8 mouse cellular contexts compared by ENCODE assay signal in the genomic region with DNA sequence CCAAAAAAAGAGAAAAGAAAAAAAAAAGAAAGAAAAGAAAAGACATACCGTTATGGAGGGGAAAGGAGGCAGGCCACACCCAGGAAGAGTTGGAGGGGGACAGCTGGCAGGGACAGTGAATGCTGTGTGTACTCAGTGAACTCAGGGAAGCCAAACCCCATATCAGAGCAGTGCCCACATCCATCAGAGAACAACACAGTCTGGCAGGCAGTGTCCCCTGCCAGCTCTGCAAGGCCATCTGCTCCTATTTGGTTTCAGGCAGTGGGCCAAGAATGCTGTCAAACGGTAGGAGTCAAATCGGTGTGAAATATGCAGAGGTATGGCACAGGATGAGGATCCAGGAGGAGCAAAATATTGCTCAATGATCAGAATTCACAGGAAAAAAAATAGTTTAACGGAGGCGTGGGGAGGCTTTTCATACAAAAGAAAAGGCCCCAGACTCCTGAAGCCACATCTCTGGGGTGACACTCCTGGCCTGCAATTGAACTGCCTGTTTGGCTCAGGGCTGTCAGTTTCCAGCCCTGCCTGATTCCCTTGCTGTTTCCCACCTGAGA. TPM values are rescaled to one million over a fixed set of nuclear protein-coding genes. Genes with fewer than 3 reads are reported as not detected.
DNase-seq lines count a peak whose midpoint lies in the region; ATAC-seq and TF ChIP-seq lines count a peak whose summit lies in the region.

No protein-coding gene starts in this region.

- no peak for TF ChIP-seq EP300 in stomach, postnatal 0 days (optimal IDR thresholded peaks at IDR 0.05)

- 67% methylated on average over 5 of the region's 5 CpGs for WGBS in forebrain, embryonic 13.5 days
- WGBS in forebrain, embryonic 11.5 days, result 91% methylated on average over 5 of the region's 5 CpGs
- 55% methylated on average over 5 of the region's 5 CpGs for WGBS in stomach, postnatal 0 days

- H3K9ac ChIP-seq in forebrain, embryonic 13.5 days, result no peak overlapping the region
- H3K9ac ChIP-seq in forebrain, embryonic 11.5 days (ENCODE audit: low read length), result no peak overlapping the region
- no peak overlapping the region for H3K9ac ChIP-seq in stomach, postnatal 0 days (ENCODE audit: low read length)

- no peak overlapping the region for H3K4me3 ChIP-seq in forebrain, embryonic 13.5 days
- no peak overlapping the region for H3K4me3 ChIP-seq in forebrain, embryonic 11.5 days (ENCODE audit: low read depth, low read length)
- H3K4me3 ChIP-seq in stomach, postnatal 0 days (ENCODE audit: low read depth, low read length), result no peak overlapping the region

- peak; percentile 98 for ATAC-seq in forebrain, embryonic 13.5 days
- no peak for ATAC-seq in forebrain, embryonic 11.5 days (replicated peaks; ENCODE audit: low FRiP score)
- no peak for ATAC-seq in stomach, postnatal 0 days (ENCODE audit: low FRiP score, low TSS enrichment)

- peak overlapping the region; percentile 82 for H3K27ac ChIP-seq in forebrain, embryonic 13.5 days
- H3K27ac ChIP-seq in forebrain, embryonic 11.5 days (ENCODE audit: low read depth, low read length), result no peak overlapping the region
- no peak overlapping the region for H3K27ac ChIP-seq in stomach, postnatal 0 days (replicated peaks)

- TF ChIP-seq CTCF in stomach, postnatal 0 days (IDR thresholded peaks at IDR 0.05; ENCODE audit: low read depth), result no peak

- 0 out of 2 replicates have a peak, but pooled peaks cover 4% of the 10 kb centered on the region for H3K4me1 ChIP-seq in forebrain, embryonic 13.5 days
- no peaks in the 10 kb centered on the region for H3K4me1 ChIP-seq in forebrain, embryonic 11.5 days (replicated peaks; ENCODE audit: control insufficient read depth, insufficient read depth, low read length)
- no peaks in the 10 kb centered on the region for H3K4me1 ChIP-seq in stomach, postnatal 0 days (replicated peaks; ENCODE audit: control insufficient read depth, insufficient read depth)

- H3K36me3 ChIP-seq in forebrain, embryonic 13.5 days (ENCODE audit: poor library complexity, severe bottlenecking), result no peaks in the 10 kb centered on the region
- H3K36me3 ChIP-seq in forebrain, embryonic 11.5 days (ENCODE audit: control insufficient read depth, insufficient read depth, low read length), result no peaks in the 10 kb centered on the region
- H3K36me3 ChIP-seq in stomach, postnatal 0 days (ENCODE audit: control insufficient read depth, insufficient read depth, low read length), result no peaks in the 10 kb centered on the region

- no peaks in the 10 kb centered on the region for H3K27me3 ChIP-seq in forebrain, embryonic 13.5 days
- no peaks in the 10 kb centered on the region for H3K27me3 ChIP-seq in forebrain, embryonic 11.5 days (ENCODE audit: control insufficient read depth, insufficient read depth, low read length)
- no peaks in the 10 kb centered on the region for H3K27me3 ChIP-seq in stomach, postnatal 0 days (ENCODE audit: control insufficient read depth, insufficient read depth, low read length)

- no peaks in the 10 kb centered on the region for H3K9me3 ChIP-seq in forebrain, embryonic 13.5 days (replicated peaks)
- H3K9me3 ChIP-seq in forebrain, embryonic 11.5 days (ENCODE audit: control insufficient read depth, low read length), result no peaks in the 10 kb centered on the region; the same call in 1 of the 2 replicates
- no peaks in the 10 kb centered on the region for H3K9me3 ChIP-seq in stomach, postnatal 0 days (ENCODE audit: control insufficient read depth, low read length)

- no peak for DNase-seq in forebrain, embryonic 11.5 days (ENCODE audit: low spot score)
- DNase-seq in brain, adult 2 months (ENCODE audit: low read depth, low spot score), result peak; percentile 99
- DNase-seq in gastrocnemius, postnatal 10 days, result peak; percentile 18
- peak; percentile 56 to 69 for DNase-seq in layer of hippocampus, postnatal 25 days (ENCODE audit: extremely low spot score in 1 of 2, low spot score in 1 of 2)
- DNase-seq in right cerebral cortex, postnatal 14 days, result peak; percentile 56
- DNase-seq in T-cell, adult 2 months (ENCODE audit: low spot score), result no peak
- DNase-seq in stomach, postnatal 0 days (ENCODE audit: low spot score), result no peak

- no peak overlapping the region for H3K4me2 ChIP-seq in forebrain, embryonic 13.5 days
- no peak overlapping the region for H3K4me2 ChIP-seq in forebrain, embryonic 11.5 days (ENCODE audit: low read depth, low read length, severe bottlenecking)
- H3K4me2 ChIP-seq in stomach, postnatal 0 days (replicated peaks; ENCODE audit: low read depth), result no peak overlapping the region

RNA-seq across cellular contexts. Expression of a gene that starts 10.1 kb away (rescaled TPM):
- 5.9 and 6.6 TPM in 2 replicates for polyA plus RNA-seq in forebrain, embryonic 13.5 days (2015; fragmentation: Nextera tagmentation; extraction: Ambion mirVana)
- 1.2 and 2.0 TPM in 2 replicates for polyA plus RNA-seq in forebrain, embryonic 11.5 days (2014; fragmentation: Nextera tagmentation; extraction: Ambion mirVana)
- total RNA-seq in gastrocnemius, postnatal 10 days (2021), result under 1 TPM; 0.49 to 0.88 TPM
- total RNA-seq in layer of hippocampus, postnatal 25 days (2021), result 10 to 100 TPM; 76.4 to 77.6 TPM
- polyA plus RNA-seq in stomach, postnatal 0 days (2015; fragmentation: Nextera tagmentation; extraction: Ambion mirVana), result 0.42 and 0.69 TPM in 2 replicates

RNA-seq across cellular contexts. Expression of a gene that starts 41.3 kb away (rescaled TPM):
- polyA plus RNA-seq in forebrain, embryonic 13.5 days (2015; fragmentation: Nextera tagmentation; extraction: Ambion mirVana), result 0.75 and 0.97 TPM in 2 replicates
- polyA plus RNA-seq in forebrain, embryonic 11.5 days (2014; fragmentation: Nextera tagmentation; extraction: Ambion mirVana), result 0.51 and 0.60 TPM in 2 replicates
- under 1 TPM in 1 of 2 experiments, not detected in 1; 0.23 TPM for total RNA-seq in gastrocnemius, postnatal 10 days (2021)
- total RNA-seq in layer of hippocampus, postnatal 25 days (2021), result under 1 TPM; 0.62 to 0.63 TPM
- 0.12 TPM in 2 replicates for polyA plus RNA-seq in stomach, postnatal 0 days (2015; fragmentation: Nextera tagmentation; extraction: Ambion mirVana)

RNA-seq across cellular contexts. Expression of a gene that starts 41.5 kb away (rescaled TPM):
- polyA plus RNA-seq in forebrain, embryonic 13.5 days (2015; fragmentation: Nextera tagmentation; extraction: Ambion mirVana), result 28.4 and 35.7 TPM in 2 replicates
- polyA plus RNA-seq in forebrain, embryonic 11.5 days (2014; fragmentation: Nextera tagmentation; extraction: Ambion mirVana), result 22.5 and 23.7 TPM in 2 replicates
- total RNA-seq in gastrocnemius, postnatal 10 days (2021), result 1 to 10 TPM; 2.1 to 2.8 TPM
- 10 to 100 TPM; 26.1 to 26.4 TPM for total RNA-seq in layer of hippocampus, postnatal 25 days (2021)
- 2.8 TPM in 2 replicates for polyA plus RNA-seq in stomach, postnatal 0 days (2015; fragmentation: Nextera tagmentation; extraction: Ambion mirVana)

Comparison
In these comparisons a context has a peak if more than half of its experiments do, and no peak if none do; other contexts are left out.
1. DNase-seq: peak in brain, adult 2 months (single experiment), gastrocnemius, postnatal 10 days (single experiment), layer of hippocampus, postnatal 25 days (2 of 2) and right cerebral cortex, postnatal 14 days (single experiment); none in forebrain, embryonic 11.5 days (single experiment), T-cell, adult 2 months (single experiment) and stomach, postnatal 0 days (single experiment).